Mouse (Mus musculus): Measurements from ENCODE around the gene Gata2.
"Not testable (repeated sequence)": the region's sequence is repeated elsewhere in the genome, so short reads cannot be mapped to it uniquely, and the experiment has no call there.

Gene Gata2

GRCm38 (mm10) chr6:88193433-88194052 lies at the start of gene Gata2:
Gene Gata2, plus strand, starts transcription at chr6:88193891.
- peak; percentile 67 for DNase-seq

- DNase-seq = no peak
Observed at GRCm38 (mm10) chr6:88145793-88146192, 47.9 kb upstream of the Gata2 start.

- peak; percentile 34 for DNase-seq
Observed at GRCm38 (mm10) chr6:88146576-88146975, 47.1 kb upstream of the Gata2 start.

- peak; percentile 73 for DNase-seq
Observed at GRCm38 (mm10) chr6:88147411-88148003, 46.2 kb upstream of the Gata2 start.

GRCm38 (mm10) chr6:88151335-88151734 lies 42.4 kb upstream of the Gata2 start:
- DNase-seq = no peak

- peak; percentile 79 for DNase-seq
Observed at GRCm38 (mm10) chr6:88152127-88152705, 41.5 kb upstream of the Gata2 start.

- DNase-seq = no peak
Observed at GRCm38 (mm10) chr6:88152979-88153378, 40.7 kb upstream of the Gata2 start.

- not testable (repeated sequence) for DNase-seq
Observed at GRCm38 (mm10) chr6:88155614-88156013, 38.1 kb upstream of the Gata2 start.

GRCm38 (mm10) chr6:88158790-88159189 lies 34.9 kb upstream of the Gata2 start:
- DNase-seq = no peak

GRCm38 (mm10) chr6:88166054-88166453 lies 27.6 kb upstream of the Gata2 start:
- no peak for DNase-seq

- no peak for DNase-seq
Observed at GRCm38 (mm10) chr6:88174191-88174590, 19.5 kb upstream of the Gata2 start.

GRCm38 (mm10) chr6:88174676-88175075 lies 19.0 kb upstream of the Gata2 start:
- DNase-seq = no peak

GRCm38 (mm10) chr6:88184671-88185070 lies 9.0 kb upstream of the Gata2 start:
- no peak for DNase-seq

GRCm38 (mm10) chr6:88188148-88188547 lies 5.5 kb upstream of the Gata2 start:
- DNase-seq = no peak

- DNase-seq = peak; percentile 80
Observed at GRCm38 (mm10) chr6:88189312-88190042, 4.2 kb upstream of the Gata2 start.

- DNase-seq = no peak
Observed at GRCm38 (mm10) chr6:88190043-88190309, 3.7 kb upstream of the Gata2 start.

- no peak for DNase-seq
Observed at GRCm38 (mm10) chr6:88190310-88191023, 3.2 kb upstream of the Gata2 start.

GRCm38 (mm10) chr6:88191024-88191365 lies 2.7 kb upstream of the Gata2 start:
- DNase-seq = no peak

GRCm38 (mm10) chr6:88191411-88192070 lies 2.1 kb upstream of the Gata2 start:
- DNase-seq = no peak

GRCm38 (mm10) chr6:88192756-88193155 lies 935 bp upstream of the Gata2 start:
- DNase-seq = no peak

GRCm38 (mm10) chr6:88194053-88194977 lies 624 bp downstream of the Gata2 start:
- DNase-seq = no peak

- no peak for DNase-seq
Observed at GRCm38 (mm10) chr6:88194978-88195325, 1.3 kb downstream of the Gata2 start.

Measured in kidney, postnatal 14 days (tissue).